Mouse (Mus musculus) embryonic fibroblast, embryonic 13.5 days (primary cell): Measurements from ENCODE around the gene Kcnh7.

Experiments
- CTCF ChIP-seq: IDR thresholded peaks from 2 replicates; pipeline ENCODE4 v1.5.1; 2011; ENCODE audit warnings: mild to moderate bottlenecking, control low read depth, low read length, moderate library complexity, borderline replicate concordance; ENCODE audit not compliant: insufficient read depth
- POLR2A ChIP-seq: IDR thresholded peaks from 2 replicates; pipeline ENCODE4 v1.6.1; 2011; ENCODE audit warnings: low read depth, mild to moderate bottlenecking, control low read depth, low read length, moderate library complexity

- no peak for TF ChIP-seq CTCF
- no peak for TF ChIP-seq POLR2A
Observed at GRCm38 (mm10) chr2:62669848-62670247, 514.2 kb downstream of the Kcnh7 start.
